Mouse (Mus musculus) CH12.LX (cell line): ENCODE measurements around the gene Syne1. TPM values are rescaled to one million over a fixed set of nuclear protein-coding genes. Genes with fewer than 3 reads are reported as not detected.

ENCODE experiments used
- DNase-seq: peaks from one replicate; pipeline ENCODE4 v3.0.0-alpha.2; 2013; ENCODE audit errors: extremely low read depth
- H3K27ac ChIP-seq: 2 replicates; pipeline ENCODE4 v1.5.1; 2012; ENCODE audit warnings: low read depth, mild to moderate bottlenecking, control low read depth, moderate library complexity; ENCODE audit not compliant: insufficient read depth
- H3K27me3 ChIP-seq: replicated peaks from 2 replicates; pipeline ENCODE3; 2012; ENCODE audit warnings: inconsistent platforms
- H3K36me3 ChIP-seq, 2 experiments: replicated peaks in 1 of 2; 2 replicates each; pipeline versions ENCODE3 to v1.6.1; 2012; ENCODE audit warnings: inconsistent platforms in 1 of 2, low read length in 1 of 2, mild to moderate bottlenecking in 1 of 2, mixed read lengths in 1 of 2, moderate library complexity in 1 of 2; ENCODE audit not compliant: control insufficient read depth in 1 of 2, insufficient read depth in 1 of 2
- H3K4me1 ChIP-seq, 2 experiments: 2 replicates each; pipeline ENCODE4 v1.6.1; 2012; ENCODE audit warnings: inconsistent platforms in 1 of 2, moderate library complexity in 1 of 2; ENCODE audit not compliant: insufficient read depth in 2 of 2, control insufficient read depth in 1 of 2
- H3K4me2 ChIP-seq: 2 replicates; pipeline ENCODE4 v1.6.1; 2012; ENCODE audit warnings: low read depth, mild to moderate bottlenecking, control low read depth; ENCODE audit not compliant: poor library complexity, insufficient read depth, severe bottlenecking
- H3K4me3 ChIP-seq, 3 experiments: fragments of 150-350 bp in 1 of 3; sonication (generic) in 1 of 3; replicated peaks in 1 of 3; 2 replicates each; pipeline versions ENCODE3 to v1.5.1; 2011 to 2012; ENCODE audit warnings: low read depth in 2 of 3, low read length in 2 of 3, mild to moderate bottlenecking in 2 of 3, moderate library complexity in 2 of 3, control low read depth in 1 of 3, improper control_type of control experiment in 1 of 3, inconsistent platforms in 1 of 3, mixed read lengths in 1 of 3; ENCODE audit not compliant: poor library complexity in 1 of 3
- H3K79me2 ChIP-seq: replicated peaks from 2 replicates; pipeline ENCODE4 v1.6.1; 2012; ENCODE audit warnings: mild to moderate bottlenecking, moderate library complexity; ENCODE audit not compliant: control insufficient read depth, poor library complexity, insufficient read depth, severe bottlenecking; ENCODE audit errors: extremely low read depth
- H3K9ac ChIP-seq: 2 replicates; pipeline ENCODE4 v1.6.1; 2012; ENCODE audit warnings: low read depth, mild to moderate bottlenecking, control low read depth, moderate library complexity; ENCODE audit not compliant: insufficient read depth
- H3K9me3 ChIP-seq: replicated peaks from 2 replicates; pipeline ENCODE3; 2012; ENCODE audit warnings: low read length, inconsistent platforms, mixed read lengths
- BHLHE40 ChIP-seq: IDR thresholded peaks from 2 replicates; pipeline ENCODE4 v1.6.1; 2011; ENCODE audit warnings: mild to moderate bottlenecking, low read depth, low read length, improper control_type of control experiment
- CHD1 ChIP-seq: IDR thresholded peaks from 2 replicates; pipeline ENCODE4 v1.6.1; 2012; ENCODE audit warnings: low read depth, low read length, improper control_type of control experiment, inconsistent platforms
- CHD2 ChIP-seq: IDR thresholded peaks from 2 replicates; pipeline ENCODE4 v1.6.1; 2011; ENCODE audit warnings: low read length, improper control_type of control experiment
- E2F4 ChIP-seq: IDR thresholded peaks from 2 replicates; pipeline ENCODE4 v1.6.1; 2011; ENCODE audit warnings: low read depth, low read length, improper control_type of control experiment; ENCODE audit not compliant: insufficient replicate concordance
- ELF1 ChIP-seq: IDR thresholded peaks from 2 replicates; pipeline ENCODE4 v1.6.1; 2014; ENCODE audit warnings: low read depth, mild to moderate bottlenecking, inconsistent platforms, low read length, improper control_type of control experiment
- GABPA ChIP-seq: IDR thresholded peaks from 2 replicates; pipeline ENCODE4 v1.6.1; 2012; ENCODE audit warnings: low read depth, low read length, improper control_type of control experiment, inconsistent platforms; ENCODE audit not compliant: insufficient replicate concordance
- HCFC1 ChIP-seq: IDR thresholded peaks from 2 replicates; pipeline ENCODE4 v1.6.1; 2012; ENCODE audit warnings: low read depth, mild to moderate bottlenecking, inconsistent platforms, low read length, improper control_type of control experiment
- MAFK ChIP-seq: IDR thresholded peaks from 2 replicates; pipeline ENCODE4 v1.6.1; 2011; ENCODE audit warnings: low read length, improper control_type of control experiment; ENCODE audit not compliant: insufficient replicate concordance
- MAX ChIP-seq: IDR thresholded peaks from 2 replicates; pipeline ENCODE4 v1.6.1; 2011; ENCODE audit warnings: low read length, improper control_type of control experiment
- MAZ ChIP-seq: IDR thresholded peaks from 2 replicates; pipeline ENCODE4 v1.6.1; 2012; ENCODE audit warnings: low read depth, mild to moderate bottlenecking, inconsistent platforms, low read length, improper control_type of control experiment, moderate library complexity
- MEF2A ChIP-seq: IDR thresholded peaks from 2 replicates; pipeline ENCODE4 v1.6.1; 2014; ENCODE audit warnings: low read depth, mild to moderate bottlenecking, inconsistent platforms, low read length, improper control_type of control experiment, borderline replicate concordance
- MXI1 ChIP-seq: IDR thresholded peaks from 2 replicates; pipeline ENCODE4 v1.6.1; 2011; ENCODE audit warnings: mild to moderate bottlenecking, low read depth, low read length, improper control_type of control experiment
- MYC ChIP-seq: IDR thresholded peaks from 2 replicates; pipeline ENCODE4 v1.6.1; 2011; ENCODE audit warnings: low read depth, mild to moderate bottlenecking, improper control_type of control experiment, low read length
- PAX5 ChIP-seq: IDR thresholded peaks from 2 replicates; pipeline ENCODE4 v1.6.1; 2012; ENCODE audit warnings: low read length, inconsistent platforms, mixed read lengths
- POLR2A ChIP-seq: IDR thresholded peaks from 2 replicates; pipeline ENCODE4 v1.6.1; 2011; ENCODE audit warnings: low read depth, mild to moderate bottlenecking, improper control_type of control experiment, low read length
- RAD21 ChIP-seq: IDR thresholded peaks from 2 replicates; pipeline ENCODE4 v1.6.1; 2011; ENCODE audit warnings: low read depth, mild to moderate bottlenecking, low read length, improper control_type of control experiment, moderate library complexity
- SIN3A ChIP-seq: IDR thresholded peaks from 2 replicates; pipeline ENCODE4 v1.6.1; 2012; ENCODE audit warnings: low read length, improper control_type of control experiment, inconsistent platforms
- SMC3 ChIP-seq: IDR thresholded peaks from 2 replicates; pipeline ENCODE4 v1.6.1; 2011; ENCODE audit warnings: low read depth, low read length, improper control_type of control experiment
- TCF12 ChIP-seq: IDR thresholded peaks from 2 replicates; pipeline ENCODE4 v1.6.1; 2014; ENCODE audit warnings: low read depth, mild to moderate bottlenecking, inconsistent platforms, low read length, improper control_type of control experiment
- UBTF ChIP-seq: IDR thresholded peaks from 2 replicates; pipeline ENCODE4 v1.6.1; 2012; ENCODE audit warnings: low read depth, mild to moderate bottlenecking, inconsistent platforms, low read length, improper control_type of control experiment, moderate library complexity
- ZC3H11A ChIP-seq: IDR thresholded peaks from 2 replicates; pipeline ENCODE4 v1.6.1; 2012; ENCODE audit warnings: low read depth, mild to moderate bottlenecking, inconsistent platforms, low read length, improper control_type of control experiment
- dilution Hi-C: fragments of 300-500 bp; cut with MboI; formaldehyde crosslinking; loops from 2 replicates; pipeline ENCODE4 v1.14.3; 2020; ENCODE audit warnings: low sequenced_read_pairs; ENCODE audit not compliant: extremely low pct_unique_long_range_greater_than_20kb, extremely low pct_ligation_motif_present
- in situ Hi-C: fragments of 300-500 bp; cut with MboI; formaldehyde crosslinking; loops from 3 replicates; pipeline ENCODE4 v1.14.3; 2019; ENCODE audit warnings: low sequenced_read_pairs, low pct_ligation_motif_present, low pct_unique_long_range_greater_than_20kb, mixed read lengths
- polyA plus RNA-seq: library from polyadenylated mRNA; unstranded; fragments of >175 nt; gene quantifications from 2 replicates; pipeline ENCODE4 v1.2.1, GENCODE M21; 2012; ENCODE audit warnings: low read depth; ENCODE audit not compliant: insufficient read length
- total RNA-seq, 2 experiments: library from RNA; depleted of rRNA; stranded (reverse); fragments of 300-350 nt in 1 of 2; fragments of >200 nt in 1 of 2; gene quantifications; 2 replicates each; pipeline ENCODE4 v1.2.3; 2012 to 2014

The Syne1 gene
- total and polyA plus RNA-seq, 3 experiments: 3.1 to 7.6 (median 3.6) TPM

- Histone ChIP-seq H3K9ac (no peak overlapping the region), H3K9me3 (no peaks in the 10 kb centered on the region), H3K4me1 (no peaks in the 10 kb centered on the region), H3K4me2 (no peak overlapping the region), H3K4me3 (no peak overlapping the region), H3K79me2 (no peaks in the 10 kb centered on the region), H3K27ac (no peak overlapping the region), H3K36me3 (no peaks in the 10 kb centered on the region), H3K27me3 (no peaks in the 10 kb centered on the region)
- no peak for DNase-seq
- no peak for TF ChIP-seq MEF2A
- dilution Hi-C loops: no loop called here
- in situ Hi-C loops: no loop called here
Measured at GRCm38 (mm10) chr10:5360560-5360959, 190.7 kb downstream of the Syne1 start.

- DNase-seq: no peak
- dilution Hi-C loops (no loop called here), in situ Hi-C loops (no loop called here)
- Histone ChIP-seq H3K9me3 (no peaks in the 10 kb centered on the region), H3K4me2 (no peak overlapping the region), H3K36me3 (no peaks in the 10 kb centered on the region), H3K79me2 (no peaks in the 10 kb centered on the region), H3K9ac (no peak overlapping the region), H3K27ac (no peak overlapping the region), H3K27me3 (no peaks in the 10 kb centered on the region), H3K4me1 (no peaks in the 10 kb centered on the region), H3K4me3 (no peak overlapping the region)
- no peak for TF ChIP-seq ZC3H11A
- TF ChIP-seq MXI1: no peak
- TF ChIP-seq MYC: no peak
- no peak for TF ChIP-seq UBTF
- TF ChIP-seq MAFK: no peak
- TF ChIP-seq PAX5: no peak
- no peak for TF ChIP-seq POLR2A
- TF ChIP-seq MAZ: no peak
- no peak for TF ChIP-seq SIN3A
- no peak for TF ChIP-seq ELF1
- no peak for TF ChIP-seq RAD21
- TF ChIP-seq HCFC1: no peak
- TF ChIP-seq SMC3: no peak
- no peak for TF ChIP-seq TCF12
- no peak for TF ChIP-seq CHD1
- TF ChIP-seq GABPA: no peak
- TF ChIP-seq MAX: no peak
Measured at GRCm38 (mm10) chr10:5356614-5357013, 194.7 kb downstream of the Syne1 start.

DNA sequence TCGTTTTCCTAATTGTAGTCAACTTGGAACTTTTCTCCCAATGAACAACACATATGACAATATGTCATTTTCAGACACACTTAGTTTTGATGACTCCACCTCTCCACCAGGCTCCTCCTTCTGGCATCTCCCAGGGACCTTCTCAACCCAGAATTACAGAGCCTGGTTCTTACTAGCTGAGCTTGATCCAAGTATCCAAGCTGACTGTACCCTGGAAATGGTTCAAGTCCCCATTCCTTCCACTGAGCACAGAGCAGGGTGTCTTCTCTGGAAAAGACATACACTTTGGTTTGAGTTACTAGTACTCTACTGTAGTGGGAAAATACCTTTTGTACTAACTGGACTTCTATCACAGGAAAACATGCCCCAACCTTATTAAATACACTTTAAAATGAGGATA is 197.9 kb downstream of the Syne1 start:
- H3K27ac ChIP-seq: no peak overlapping the region
- in situ Hi-C loops: no loop called here
- H3K4me1 ChIP-seq: no peaks in the 10 kb centered on the region
- dilution Hi-C loops: no loop called here
- no peaks in the 10 kb centered on the region for H3K79me2 ChIP-seq
- TF ChIP-seq MAX (no peak), BHLHE40 (no peak), UBTF (no peak), CHD2 (no peak), MEF2A (no peak), E2F4 (no peak), MYC (no peak)
- no peak overlapping the region for H3K4me3 ChIP-seq
- H3K9ac ChIP-seq: no peak overlapping the region
- no peak for DNase-seq
- H3K36me3 ChIP-seq: no peaks in the 10 kb centered on the region
- H3K27me3 ChIP-seq: no peaks in the 10 kb centered on the region
- no peak overlapping the region for H3K4me2 ChIP-seq
- no peaks in the 10 kb centered on the region for H3K9me3 ChIP-seq
